Mouse (Mus musculus) forelimb bud, embryonic 11.5 days (tissue): ENCODE data around the gene Manba.
A peak's percentile ranks its signal among the peaks of the same experiment; 100 is the strongest.

ENCODE experiments used
- DNase-seq: peaks from one replicate; pipeline ENCODE4 v3.0.0-alpha.2; 2012; ENCODE audit warnings: low read depth, low spot score

Gene Manba

DNA sequence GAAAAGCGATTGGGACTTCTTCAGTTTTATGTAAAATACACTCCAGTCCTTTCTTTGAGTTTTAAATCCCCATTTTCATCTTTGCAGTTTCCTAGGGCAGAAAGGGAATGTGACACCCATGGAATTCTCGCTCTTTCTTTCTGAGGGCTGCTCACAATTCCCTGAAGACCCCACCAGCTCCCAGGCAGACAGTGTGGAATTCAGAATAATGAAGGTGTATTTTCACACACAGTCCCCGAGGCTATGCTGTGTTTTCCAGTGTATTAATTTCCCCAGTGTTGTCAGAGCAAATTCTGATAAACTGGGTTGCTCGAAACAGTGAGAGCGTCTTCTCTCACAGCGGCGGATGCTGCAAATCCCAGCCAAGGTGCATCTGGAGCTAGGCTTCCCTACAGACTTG is 44.3 kb downstream of the Manba start:
- no peak for DNase-seq

GRCm38 (mm10) chr3:135531762-135532161 is 46.4 kb downstream of the Manba start:
- DNase-seq, result no peak

DNA sequence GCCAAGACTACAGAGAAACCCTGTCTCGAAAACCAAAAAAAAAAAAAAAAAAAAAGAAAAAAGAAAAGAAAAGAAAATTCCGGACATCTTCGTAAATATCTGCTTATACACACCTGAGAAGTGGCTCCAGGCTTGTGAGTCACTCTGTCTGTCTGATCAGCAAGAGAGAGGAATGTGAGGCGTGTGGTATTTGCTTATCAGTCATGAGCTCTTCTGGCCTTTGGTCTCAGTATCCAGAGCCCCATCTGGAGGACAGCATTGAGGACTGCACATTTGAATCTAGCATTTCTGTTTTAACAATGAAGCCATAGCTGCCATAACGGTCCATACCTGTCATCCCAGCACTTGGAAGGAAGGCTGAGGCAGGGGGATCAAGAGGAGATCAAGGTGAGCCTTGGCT is 48.7 kb downstream of the Manba start:
- no peak for DNase-seq

GRCm38 (mm10) chr3:135546212-135546923 is 61.0 kb downstream of the Manba start:
- DNase-seq, result no peak

GRCm38 (mm10) chr3:135547298-135547697 is 61.9 kb downstream of the Manba start:
- DNase-seq, result no peak

- no peak for DNase-seq
These were observed 67.5 kb downstream of the Manba start for GRCm38 (mm10) chr3:135552874-135553273.

- DNase-seq, result no peak
These were observed 69.8 kb downstream of the Manba start for GRCm38 (mm10) chr3:135555192-135555591.

- no peak for DNase-seq
These were observed 70.7 kb downstream of the Manba start for GRCm38 (mm10) chr3:135556052-135556587.

- no peak for DNase-seq
These were observed 71.6 kb downstream of the Manba start for GRCm38 (mm10) chr3:135556851-135557662.

- DNase-seq, result no peak
These were observed 76.6 kb downstream of the Manba start for GRCm38 (mm10) chr3:135562036-135562435.

DNA sequence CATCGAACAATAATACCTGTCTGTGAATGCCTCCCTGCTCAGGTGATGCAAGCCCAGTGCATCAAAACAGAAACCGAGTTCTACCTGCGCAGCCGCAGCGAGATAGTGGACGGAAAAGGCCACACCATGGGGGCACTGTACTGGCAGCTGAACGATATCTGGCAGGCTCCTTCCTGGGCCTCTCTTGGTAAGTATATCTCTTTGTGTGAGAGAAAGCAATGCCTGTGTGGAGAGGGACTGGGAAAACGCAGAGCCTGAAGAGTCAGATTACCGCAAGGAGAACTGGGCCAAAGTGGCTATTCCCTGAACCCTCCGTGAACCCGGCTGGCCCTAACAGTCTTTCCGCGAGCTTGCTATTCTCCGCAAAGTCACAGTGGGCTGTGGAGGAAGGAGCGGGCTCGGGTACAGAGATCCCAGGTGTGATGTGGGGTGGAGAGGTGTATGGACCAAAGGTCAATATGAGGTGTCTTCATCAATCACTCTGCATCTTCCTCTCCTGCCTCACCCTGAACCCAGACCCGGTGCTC is 77.8 kb downstream of the Manba start:
- DNase-seq, result no peak

- no peak for DNase-seq
These were observed 79.3 kb downstream of the Manba start for GRCm38 (mm10) chr3:135564706-135565105.

- no peak for DNase-seq
These were observed 79.9 kb downstream of the Manba start for GRCm38 (mm10) chr3:135565306-135565705.

DNA sequence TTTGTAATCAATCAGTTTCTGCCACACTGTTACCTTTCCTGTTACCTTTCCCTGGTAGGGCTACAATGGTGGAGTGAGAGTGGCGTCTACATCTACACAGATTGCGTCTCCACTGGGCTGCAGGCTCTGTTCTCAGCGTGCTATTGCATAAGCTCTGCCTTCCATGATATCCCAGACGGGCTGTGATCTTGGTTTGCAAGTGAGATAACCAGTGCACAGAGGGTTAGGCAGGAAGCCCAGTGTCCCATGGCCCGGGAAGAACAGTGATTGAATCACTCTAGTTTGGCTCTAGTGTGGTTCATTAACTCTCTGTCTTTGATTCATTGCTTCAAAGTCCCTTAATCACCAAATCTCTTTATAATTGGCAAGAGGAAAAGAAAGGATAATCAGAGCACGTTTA is 82.5 kb downstream of the Manba start:
- no peak for DNase-seq

DNA sequence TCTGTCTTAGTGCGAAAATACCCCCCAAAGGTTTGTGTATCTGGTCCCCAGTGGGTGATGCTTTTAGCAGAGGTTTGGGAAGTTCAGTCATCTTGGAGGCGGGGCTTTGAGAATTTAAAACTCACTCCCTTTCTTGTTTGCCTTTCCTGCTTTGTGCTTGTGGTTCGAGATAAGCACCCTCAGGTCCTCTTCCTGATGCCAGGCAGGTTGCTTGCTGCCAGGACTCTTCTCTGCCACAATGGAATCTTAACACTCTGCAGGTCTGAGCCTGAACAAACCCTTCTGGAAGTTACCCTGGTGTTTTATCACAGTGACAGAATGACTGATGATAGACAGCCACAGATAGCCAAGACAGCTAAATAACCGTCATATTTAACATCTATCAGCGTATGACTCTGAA is 83.2 kb downstream of the Manba start:
- no peak for DNase-seq

- no peak for DNase-seq
These were observed 86.1 kb downstream of the Manba start for GRCm38 (mm10) chr3:135571540-135571939.

DNA sequence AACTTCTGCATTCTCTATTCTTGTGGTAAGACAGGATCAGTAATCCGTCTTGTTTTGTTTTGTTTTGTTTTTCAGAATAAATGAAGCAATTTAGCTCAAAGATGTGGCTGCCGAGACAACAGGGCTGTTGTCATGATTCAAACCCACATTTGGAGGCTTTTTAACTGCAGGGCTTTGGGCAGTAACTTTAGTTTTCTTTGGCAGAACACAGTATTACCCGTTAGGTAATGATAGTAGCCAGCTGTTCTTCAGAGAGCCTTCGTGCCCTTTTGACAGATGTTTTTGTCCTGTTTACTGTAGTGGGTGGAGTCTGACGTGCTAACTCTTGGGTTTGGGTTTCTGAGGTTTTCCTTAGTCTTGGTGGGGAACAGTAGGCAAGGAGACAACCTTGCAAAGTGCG is 87.6 kb downstream of the Manba start:
- DNase-seq, result no peak

DNA sequence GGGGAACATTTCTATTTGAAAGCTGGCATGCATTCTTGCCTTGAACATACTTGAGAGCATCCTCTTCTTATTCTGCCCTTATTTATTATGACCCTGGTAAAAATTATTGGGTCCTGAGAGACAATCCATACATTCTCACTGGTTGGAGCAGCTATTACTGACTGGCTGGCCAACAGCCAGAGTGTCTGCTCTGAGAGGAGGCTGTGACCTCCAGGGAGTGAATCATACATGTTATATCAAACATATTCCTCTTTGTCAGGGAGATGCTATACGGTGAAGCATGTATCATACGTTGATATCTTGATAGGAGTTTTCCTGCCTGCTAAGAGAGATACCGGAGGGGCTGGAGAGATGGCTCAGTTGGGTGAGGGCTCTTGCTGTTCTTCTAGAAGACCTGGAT is 89.7 kb downstream of the Manba start:
- DNase-seq, result no peak

- peak; percentile 8 for DNase-seq
These were observed 93.3 kb downstream of the Manba start for GRCm38 (mm10) chr3:135578588-135579140.

DNA sequence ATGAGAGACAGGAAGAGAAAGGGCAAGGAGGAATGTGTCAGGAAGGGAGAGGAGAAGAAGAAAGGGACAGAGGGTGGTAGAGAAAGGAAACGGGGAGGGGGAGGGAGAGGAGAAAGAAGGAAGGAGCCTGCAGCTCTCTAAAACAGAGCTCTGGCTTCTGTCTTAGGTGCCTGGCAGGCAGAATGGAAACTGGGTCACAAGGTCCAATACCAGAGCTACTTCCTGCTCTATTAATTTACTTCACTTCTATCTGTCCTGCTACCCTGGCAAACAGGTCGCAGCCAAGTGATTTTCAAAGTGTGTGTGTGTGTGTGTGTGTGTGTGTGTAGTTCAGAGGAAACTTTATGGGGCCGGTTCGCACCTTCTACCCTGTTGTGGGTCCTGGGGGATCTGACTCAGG is 93.8 kb downstream of the Manba start:
- peak; percentile 42 for DNase-seq

DNA sequence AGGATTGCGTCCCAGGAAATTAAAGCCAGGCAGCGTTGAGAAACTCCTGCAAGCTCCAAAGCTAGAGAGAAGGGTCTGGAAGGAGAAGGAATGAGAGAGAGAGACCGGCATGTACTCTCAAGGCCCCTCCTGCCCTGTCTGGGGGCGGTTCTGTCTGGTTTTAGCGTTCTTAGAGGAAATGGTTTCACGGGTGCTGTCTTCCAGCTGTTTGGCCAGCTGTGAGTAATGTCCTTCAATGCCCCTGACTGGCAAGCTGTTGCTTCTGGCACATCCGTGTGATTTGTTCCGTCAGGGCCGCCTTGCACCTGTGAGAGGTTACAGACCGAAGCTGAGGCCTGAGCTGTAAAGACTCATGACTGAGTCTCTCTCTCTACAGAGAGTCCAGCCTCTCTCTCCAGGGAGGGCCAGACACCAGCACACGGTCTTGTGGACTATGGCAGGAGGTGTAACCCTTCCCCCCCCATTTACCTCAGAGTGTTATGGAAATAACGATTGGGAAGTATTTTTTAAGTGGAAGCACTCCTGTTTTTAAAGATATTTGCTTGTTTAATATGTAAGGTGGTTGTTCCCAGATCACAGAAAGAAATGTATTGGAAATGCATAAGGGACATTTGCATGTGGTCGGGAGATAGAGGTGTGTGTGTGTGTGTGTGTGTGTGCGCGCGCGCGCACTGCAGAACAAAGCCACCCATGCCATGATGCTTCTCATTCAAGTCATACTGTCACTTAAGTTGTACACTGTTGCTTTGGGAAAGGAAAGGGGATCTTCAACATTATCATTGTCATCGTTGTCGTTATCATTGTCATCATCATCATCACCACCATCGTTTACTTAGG is 95.2 kb downstream of the Manba start:
- peak; percentile 37 for DNase-seq
